Mouse (Mus musculus): ENCODE measurements around the gene Rbm46. TPM values are rescaled to one million over a fixed set of nuclear protein-coding genes. Genes with fewer than 3 reads are reported as not detected.

Gene Rbm46
- polyA plus RNA-seq, 1 experiment from 2014 or later: 2.6 TPM

DNA sequence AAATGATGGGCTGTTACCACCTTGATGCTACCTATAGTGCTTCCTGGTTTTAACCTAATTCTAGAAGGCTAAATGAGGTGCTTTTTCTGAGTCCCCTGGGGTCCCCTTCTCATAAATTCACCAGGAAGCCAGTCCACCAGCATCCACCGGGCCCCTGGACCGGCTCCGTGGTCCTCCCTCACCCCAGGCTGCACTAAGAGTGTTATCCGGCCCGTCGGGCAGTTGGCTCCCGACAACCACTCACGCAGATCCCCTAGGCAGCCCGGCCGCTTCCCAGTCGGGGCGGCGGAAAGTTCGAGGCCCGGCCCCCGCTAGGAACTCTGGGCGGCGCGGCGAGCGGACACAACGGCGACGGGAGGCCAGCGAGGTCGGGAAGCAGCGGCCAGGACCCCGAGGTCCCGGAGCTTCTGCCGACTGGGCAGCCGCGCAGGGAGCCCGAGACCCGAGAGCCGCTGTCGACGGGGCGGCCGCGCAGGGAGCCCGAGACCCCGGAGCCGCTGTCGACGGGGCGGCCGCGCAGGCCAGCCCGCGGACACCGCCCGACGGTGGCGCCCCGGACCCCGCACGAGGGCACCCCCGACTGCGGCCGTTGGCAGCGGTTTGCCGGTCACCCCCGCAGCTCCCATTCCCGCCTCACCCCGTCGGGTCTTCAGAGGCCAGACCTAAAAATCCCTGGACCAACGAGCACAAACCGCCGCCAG, 462 bp downstream of the Rbm46 start:
- DNase-seq (ENCODE audit: low spot score) (no peak), ATAC-seq (replicated peaks; ENCODE audit: low FRiP score) (0 out of 2 replicates have a peak, but pooled peaks have one; percentile 12)
- Histone ChIP-seq H3K4me3 (ENCODE audit: low read depth, low read length) (peak overlapping the region; percentile 39), H3K9me3 (ENCODE audit: control insufficient read depth, low read length) (no peaks in the 10 kb centered on the region), H3K9ac (ENCODE audit: low read depth, low read length) (no peak overlapping the region), H3K36me3 (ENCODE audit: control insufficient read depth, insufficient read depth, low read length) (no peaks in the 10 kb centered on the region), H3K4me1 (replicated peaks; ENCODE audit: control insufficient read depth, insufficient read depth, low read length) (peaks cover 2% of the 10 kb centered on the region; the same call in 1 of the 2 replicates), H3K27me3 (replicated peaks; ENCODE audit: control insufficient read depth, insufficient read depth, low read length) (peaks cover 21% of the 10 kb centered on the region), H3K4me2 (peak overlapping the region; percentile 53), H3K27ac (ENCODE audit: low read depth, low read length) (no peak overlapping the region)
- WGBS: 18% methylated on average over 65 of the region's 69 CpGs

DNA sequence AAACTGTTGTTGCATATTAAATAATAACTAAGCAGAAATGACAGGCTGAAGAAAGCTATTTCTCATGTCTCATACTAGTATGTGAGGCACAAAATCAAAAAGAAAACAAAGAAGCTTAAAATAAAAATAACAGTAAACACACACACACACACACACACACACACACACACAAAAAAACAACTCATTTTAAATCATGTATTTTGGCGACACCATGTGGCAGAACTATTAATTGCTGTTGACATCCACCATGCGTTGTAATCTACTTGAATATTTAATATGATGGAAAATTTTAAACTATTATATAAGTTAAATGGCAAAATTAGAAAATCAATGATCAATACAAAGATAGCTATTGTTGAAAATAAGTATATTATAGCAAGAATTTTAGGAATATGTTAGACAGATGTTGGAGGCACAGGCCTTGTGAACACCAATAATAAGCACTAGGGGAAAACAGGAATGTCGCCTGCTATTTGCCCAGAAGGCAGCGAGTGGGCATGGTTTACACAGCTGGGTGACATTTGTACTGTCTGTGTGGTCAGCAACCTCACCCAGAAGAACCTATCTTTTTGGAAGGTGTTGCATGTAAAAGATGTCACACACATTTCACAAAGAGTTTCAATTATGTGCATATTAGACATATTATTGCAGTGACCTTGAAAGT, 18.7 kb downstream of the Rbm46 start:
- no peak for DNase-seq (ENCODE audit: low spot score)
- no peak overlapping the region for H3K27ac ChIP-seq (ENCODE audit: low read depth, low read length)

DNA sequence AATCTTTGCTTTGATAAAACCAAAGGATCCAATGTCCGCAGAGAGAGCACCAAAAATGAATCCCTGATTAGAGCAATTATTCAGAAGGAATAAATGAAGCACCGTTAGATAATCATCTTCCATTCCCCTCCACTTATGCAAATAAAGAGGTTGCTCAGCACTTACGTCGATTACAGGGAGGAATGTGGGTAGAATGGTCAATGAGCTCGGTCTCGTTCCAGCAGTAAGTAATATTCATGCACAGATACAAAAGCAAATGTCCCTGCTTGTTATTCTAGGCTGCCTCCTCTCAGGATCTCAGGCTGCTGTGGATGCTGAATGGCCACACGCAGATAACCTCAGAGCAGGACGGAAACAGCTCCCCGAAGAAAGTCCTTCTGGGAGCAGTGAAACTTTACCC, 51.1 kb downstream of the Rbm46 start:
- Histone ChIP-seq H3K4me1 (replicated peaks; ENCODE audit: control insufficient read depth, insufficient read depth, low read length) (no peaks in the 10 kb centered on the region), H3K9ac (ENCODE audit: low read depth, low read length) (no peak overlapping the region), H3K27ac (ENCODE audit: low read depth, low read length) (no peak overlapping the region), H3K4me3 (ENCODE audit: low read depth, low read length) (no peak overlapping the region), H3K27me3 (replicated peaks; ENCODE audit: control insufficient read depth, insufficient read depth, low read length) (no peaks in the 10 kb centered on the region), H3K4me2 (no peak overlapping the region), H3K36me3 (ENCODE audit: control insufficient read depth, insufficient read depth, low read length) (no peaks in the 10 kb centered on the region), H3K9me3 (ENCODE audit: control insufficient read depth, low read length) (no peaks in the 10 kb centered on the region)
- ATAC-seq (replicated peaks; ENCODE audit: low FRiP score) (no peak), DNase-seq (ENCODE audit: low spot score) (no peak)
- WGBS: 82% methylated on average over 9 of the region's 9 CpGs

More for the DNA sequence above, 18.7 kb downstream of the Rbm46 start:
- H3K27me3 ChIP-seq (replicated peaks; ENCODE audit: control insufficient read depth, insufficient read depth, low read length): no peaks in the 10 kb centered on the region
- H3K4me2 ChIP-seq: no peak overlapping the region
- no peak overlapping the region for H3K4me3 ChIP-seq (ENCODE audit: low read depth, low read length)
- 24% methylated on average over 4 of the region's 4 CpGs for WGBS
- H3K9me3 ChIP-seq (ENCODE audit: control insufficient read depth, low read length): no peaks in the 10 kb centered on the region
- no peaks in the 10 kb centered on the region for H3K4me1 ChIP-seq (replicated peaks; ENCODE audit: control insufficient read depth, insufficient read depth, low read length)
- ATAC-seq (replicated peaks; ENCODE audit: low FRiP score): no peak
- H3K9ac ChIP-seq (ENCODE audit: low read depth, low read length): no peak overlapping the region
- no peaks in the 10 kb centered on the region for H3K36me3 ChIP-seq (ENCODE audit: control insufficient read depth, insufficient read depth, low read length)

DNA sequence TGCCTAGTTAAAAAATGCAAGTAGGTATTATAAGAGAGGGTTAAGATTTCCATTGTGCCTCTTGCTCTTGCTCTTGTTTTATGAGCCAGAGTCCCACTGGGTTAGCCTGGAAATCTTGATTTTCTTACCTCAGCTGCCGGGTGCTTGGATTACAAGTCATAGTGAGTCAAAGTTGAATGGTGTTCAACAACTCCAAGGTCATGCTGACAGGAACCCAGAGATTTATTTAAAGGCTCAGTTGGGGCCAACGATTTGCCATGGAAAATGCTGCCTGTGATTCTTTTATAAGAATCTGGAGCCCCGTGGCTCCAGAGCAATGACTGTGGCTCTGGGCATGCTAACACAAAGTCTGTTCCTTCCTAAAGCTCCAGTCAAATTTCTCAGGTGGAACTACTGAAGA, 64.4 kb downstream of the Rbm46 start:
- Histone ChIP-seq H3K4me3 (ENCODE audit: low read depth, low read length) (no peak overlapping the region), H3K4me1 (replicated peaks; ENCODE audit: control insufficient read depth, insufficient read depth, low read length) (no peaks in the 10 kb centered on the region), H3K9me3 (ENCODE audit: control insufficient read depth, low read length) (no peaks in the 10 kb centered on the region), H3K27ac (ENCODE audit: low read depth, low read length) (no peak overlapping the region), H3K36me3 (ENCODE audit: control insufficient read depth, insufficient read depth, low read length) (no peaks in the 10 kb centered on the region), H3K27me3 (replicated peaks; ENCODE audit: control insufficient read depth, insufficient read depth, low read length) (no peaks in the 10 kb centered on the region), H3K9ac (ENCODE audit: low read depth, low read length) (no peak overlapping the region), H3K4me2 (no peak overlapping the region)
- WGBS: 74% methylated on average over 3 of the region's 3 CpGs
- ATAC-seq (replicated peaks; ENCODE audit: low FRiP score) (no peak), DNase-seq (ENCODE audit: low spot score) (no peak)

DNA sequence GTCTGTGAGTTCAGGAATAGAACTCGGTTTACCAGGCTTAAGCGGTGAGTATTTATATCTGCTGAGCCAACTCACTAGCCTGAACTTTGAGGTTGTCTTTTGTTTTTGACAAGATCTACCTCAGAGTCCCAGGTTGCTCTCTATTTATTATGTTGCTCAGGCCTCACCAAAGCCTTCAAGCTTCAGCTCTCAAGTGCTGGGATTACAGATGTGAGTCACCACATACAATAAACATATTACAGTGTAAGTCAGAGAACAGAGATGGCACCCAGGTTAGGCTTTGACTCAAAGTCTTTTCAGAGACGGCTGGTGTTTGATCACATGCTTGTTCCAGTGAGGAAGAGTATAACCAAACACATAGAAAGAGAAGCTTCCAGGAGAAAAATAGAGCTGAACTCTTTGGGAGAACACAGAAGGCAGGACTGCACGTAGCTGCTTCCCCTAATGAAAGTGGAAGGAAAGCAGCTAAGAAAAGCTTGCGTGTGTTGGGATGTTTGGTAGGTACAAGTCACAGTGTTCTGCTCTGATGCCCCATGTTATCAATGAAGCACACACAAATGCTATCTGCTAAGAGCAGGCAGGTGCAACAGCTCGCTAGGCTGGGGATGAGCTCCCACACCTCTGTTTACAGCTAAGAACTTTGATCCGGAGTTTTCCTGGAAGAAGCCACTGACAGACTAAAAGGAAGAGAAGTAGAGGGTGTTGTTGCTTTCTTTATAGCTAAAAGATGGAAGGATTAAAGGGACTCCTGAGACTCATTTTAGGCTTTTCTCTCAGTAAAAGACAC, 65.8 kb downstream of the Rbm46 start:
- H3K27ac ChIP-seq (ENCODE audit: low read depth, low read length): no peak overlapping the region
- 71% methylated on average over 7 of the region's 7 CpGs for WGBS
- H3K27me3 ChIP-seq (replicated peaks; ENCODE audit: control insufficient read depth, insufficient read depth, low read length): no peaks in the 10 kb centered on the region
- DNase-seq (ENCODE audit: low spot score) (no peak), ATAC-seq (replicated peaks; ENCODE audit: low FRiP score) (no peak)
- H3K9me3 ChIP-seq (ENCODE audit: control insufficient read depth, low read length): no peaks in the 10 kb centered on the region
- no peaks in the 10 kb centered on the region for H3K36me3 ChIP-seq (ENCODE audit: control insufficient read depth, insufficient read depth, low read length)
- H3K4me2 ChIP-seq: no peak overlapping the region
- no peak overlapping the region for H3K9ac ChIP-seq (ENCODE audit: low read depth, low read length)
- no peaks in the 10 kb centered on the region for H3K4me1 ChIP-seq (replicated peaks; ENCODE audit: control insufficient read depth, insufficient read depth, low read length)
- H3K4me3 ChIP-seq (ENCODE audit: low read depth, low read length): no peak overlapping the region

DNA sequence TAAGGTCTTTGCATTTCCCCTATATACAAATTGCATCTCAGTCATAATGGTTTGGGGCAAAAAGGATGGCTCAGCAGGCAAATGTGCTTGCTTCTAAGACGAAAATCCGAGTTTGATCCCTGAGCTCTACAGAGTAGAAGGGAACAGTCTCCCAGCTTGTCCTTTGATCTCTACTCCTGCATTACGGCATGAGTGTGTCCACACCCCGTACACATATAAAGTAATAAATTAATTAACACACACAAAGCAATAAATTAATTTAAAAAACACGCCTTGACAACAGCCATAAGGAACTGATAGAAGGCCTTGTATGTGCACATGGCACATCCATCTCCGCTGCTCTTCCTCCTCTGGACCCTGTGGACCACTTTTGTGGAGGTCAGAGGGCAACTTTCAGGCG, 66.5 kb downstream of the Rbm46 start:
- Histone ChIP-seq H3K27ac (ENCODE audit: low read depth, low read length) (no peak overlapping the region), H3K9me3 (ENCODE audit: control insufficient read depth, low read length) (no peaks in the 10 kb centered on the region), H3K4me3 (ENCODE audit: low read depth, low read length) (no peak overlapping the region), H3K4me1 (replicated peaks; ENCODE audit: control insufficient read depth, insufficient read depth, low read length) (no peaks in the 10 kb centered on the region), H3K4me2 (no peak overlapping the region), H3K9ac (ENCODE audit: low read depth, low read length) (no peak overlapping the region), H3K36me3 (ENCODE audit: control insufficient read depth, insufficient read depth, low read length) (no peaks in the 10 kb centered on the region), H3K27me3 (replicated peaks; ENCODE audit: control insufficient read depth, insufficient read depth, low read length) (no peaks in the 10 kb centered on the region)
- DNase-seq (ENCODE audit: low spot score) (no peak), ATAC-seq (replicated peaks; ENCODE audit: low FRiP score) (no peak)
- 78% methylated on average over 7 of the region's 7 CpGs for WGBS

DNA sequence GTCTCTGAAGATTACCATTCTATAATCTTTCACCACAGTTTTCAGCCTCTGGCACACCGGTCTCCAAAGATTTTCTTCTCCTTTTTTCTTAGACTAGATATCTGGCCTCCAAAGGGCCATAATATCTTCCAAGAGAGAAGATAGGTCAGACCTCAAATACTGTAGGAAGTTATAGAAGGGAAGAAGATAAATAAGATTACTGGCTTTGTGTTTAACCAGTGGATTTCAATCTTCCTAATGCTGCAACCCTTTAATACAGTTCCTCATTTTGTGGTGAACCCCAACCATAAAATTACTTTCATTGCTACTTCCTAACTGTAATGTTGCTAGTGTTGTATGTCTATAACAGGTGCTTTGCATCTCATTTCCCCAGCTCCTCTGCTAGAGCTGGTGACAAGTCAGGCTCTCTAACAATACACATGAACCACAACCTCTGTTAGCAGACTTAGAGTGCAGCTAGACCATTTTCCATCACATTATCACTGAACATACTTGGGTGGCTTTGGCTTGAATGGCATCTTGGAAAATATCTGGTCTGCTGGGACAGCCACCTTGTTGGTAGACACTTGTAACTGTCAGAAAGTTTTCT, 67.9 kb downstream of the Rbm46 start:
- no peak overlapping the region for H3K9ac ChIP-seq (ENCODE audit: low read depth, low read length)
- no peaks in the 10 kb centered on the region for H3K27me3 ChIP-seq (replicated peaks; ENCODE audit: control insufficient read depth, insufficient read depth, low read length)
- H3K4me3 ChIP-seq (ENCODE audit: low read depth, low read length): no peak overlapping the region
- H3K4me2 ChIP-seq: no peak overlapping the region
- DNase-seq (ENCODE audit: low spot score) (no peak), ATAC-seq (replicated peaks; ENCODE audit: low FRiP score) (no peak)
- WGBS: 56% methylated on average over 1 of the region's 1 CpGs
- no peaks in the 10 kb centered on the region for H3K36me3 ChIP-seq (ENCODE audit: control insufficient read depth, insufficient read depth, low read length)
- no peaks in the 10 kb centered on the region for H3K4me1 ChIP-seq (replicated peaks; ENCODE audit: control insufficient read depth, insufficient read depth, low read length)
- H3K27ac ChIP-seq (ENCODE audit: low read depth, low read length): no peak overlapping the region
- no peaks in the 10 kb centered on the region for H3K9me3 ChIP-seq (ENCODE audit: control insufficient read depth, low read length)

DNA sequence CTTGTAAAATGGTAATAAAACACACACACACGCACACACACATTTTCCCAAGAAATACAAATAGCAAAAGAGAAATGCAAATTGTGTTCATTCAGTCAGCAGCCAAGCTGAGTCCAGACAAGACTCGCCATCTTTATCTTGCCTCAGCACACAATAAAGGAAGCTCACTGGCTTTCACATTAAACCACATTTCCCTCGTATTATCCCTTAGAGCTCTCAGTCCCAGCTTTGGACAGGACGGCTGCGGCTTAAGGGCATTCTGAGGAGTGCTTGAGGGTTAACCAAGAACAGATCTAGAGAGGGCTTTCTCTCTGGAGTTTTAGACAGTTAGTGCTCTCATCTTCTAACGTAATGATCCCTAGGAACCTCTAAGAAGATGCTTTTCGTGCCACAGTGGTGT, 71.0 kb downstream of the Rbm46 start:
- no peak for ATAC-seq (replicated peaks; ENCODE audit: low FRiP score)
- no peak overlapping the region for H3K27ac ChIP-seq (ENCODE audit: low read depth, low read length)
- H3K4me3 ChIP-seq (ENCODE audit: low read depth, low read length): no peak overlapping the region
- no peaks in the 10 kb centered on the region for H3K9me3 ChIP-seq (ENCODE audit: control insufficient read depth, low read length)
- no peak for DNase-seq (ENCODE audit: low spot score)
- H3K4me2 ChIP-seq: no peak overlapping the region
- 60% methylated on average over 7 of the region's 7 CpGs for WGBS
- H3K27me3 ChIP-seq (replicated peaks; ENCODE audit: control insufficient read depth, insufficient read depth, low read length): no peaks in the 10 kb centered on the region
- no peaks in the 10 kb centered on the region for H3K36me3 ChIP-seq (ENCODE audit: control insufficient read depth, insufficient read depth, low read length)
- H3K9ac ChIP-seq (ENCODE audit: low read depth, low read length): no peak overlapping the region
- no peaks in the 10 kb centered on the region for H3K4me1 ChIP-seq (replicated peaks; ENCODE audit: control insufficient read depth, insufficient read depth, low read length)
